Mouse (Mus musculus): ENCODE results near the gene Map3k15. TPM values are rescaled to one million over a fixed set of nuclear protein-coding genes. Genes with fewer than 3 reads are reported as not detected.

The Map3k15 gene
- 0.28 and 0.31 TPM in 2 replicates for polyA plus RNA-seq (2014; fragmentation: Nextera tagmentation; extraction: Ambion mirVana)

DNA sequence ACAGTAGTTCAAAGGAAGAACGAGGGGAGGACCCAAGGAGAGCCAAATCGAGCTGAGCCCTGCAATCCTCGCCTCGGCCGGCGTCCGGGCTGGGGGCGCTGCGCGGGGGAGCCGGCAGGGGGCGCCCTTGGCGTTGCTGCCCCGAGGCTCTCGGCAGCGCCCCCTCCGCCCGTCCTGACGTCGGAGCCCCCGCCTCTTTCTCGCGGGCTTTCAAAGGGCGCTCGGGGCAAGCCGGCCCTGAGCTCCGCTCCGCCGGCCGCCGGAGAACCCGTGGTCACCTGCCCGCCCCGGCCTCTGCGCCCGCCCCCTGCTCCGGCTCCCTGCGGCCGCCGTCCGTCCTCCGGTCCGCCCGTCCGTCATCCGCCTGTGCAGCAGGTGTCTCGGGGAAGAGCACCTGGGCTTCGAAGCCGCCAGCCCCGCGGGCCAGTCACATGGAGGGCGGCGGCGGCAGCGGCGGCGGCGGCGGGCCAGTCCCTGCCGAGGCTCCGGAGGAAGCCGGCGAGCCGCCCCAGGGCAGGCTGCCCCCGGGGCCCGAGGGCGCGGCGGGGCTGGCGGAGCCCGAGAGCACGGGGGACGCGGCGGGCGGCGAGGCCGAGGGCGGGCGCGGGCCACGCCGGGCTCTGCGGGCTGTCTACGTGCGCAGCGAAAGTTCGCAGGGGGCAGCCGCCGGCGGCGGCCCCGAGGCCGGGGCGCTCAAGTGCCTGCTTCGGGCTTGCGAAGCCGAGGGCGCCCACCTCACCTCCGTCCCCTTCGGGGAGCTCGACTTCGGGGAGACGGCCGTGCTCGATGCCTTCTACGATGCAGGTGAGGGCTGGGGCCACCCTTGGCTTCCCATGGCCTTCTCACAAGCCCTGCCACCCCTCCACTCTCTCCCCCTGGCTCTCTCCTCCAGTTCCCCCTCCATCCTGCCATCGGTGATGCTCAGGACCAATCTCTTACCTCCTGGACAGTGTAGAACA lies at the start of gene Map3k15:
Gene Map3k15, plus strand, starts transcription at position 432 of the 959 bp plus-strand sequence.
- ATAC-seq (ENCODE audit: low FRiP score, low TSS enrichment) (peak; percentile 58), DNase-seq (peak; percentile 48)
- Histone ChIP-seq H3K9ac (replicated peaks; ENCODE audit: low read length) (peak within 1 kb of the TSS; percentile 29; the same call in 1 of the 2 replicates), H3K9me3 (ENCODE audit: control insufficient read depth, low read length) (no peaks in the 10 kb centered on the region), H3K27me3 (ENCODE audit: control insufficient read depth, insufficient read depth, low read length) (0 out of 2 replicates have a peak, but pooled peaks cover 7% of the 10 kb centered on the region), H3K4me1 (ENCODE audit: control insufficient read depth, insufficient read depth, low read length) (no peaks in the 10 kb centered on the region), H3K27ac (replicated peaks; ENCODE audit: low read depth, low read length) (no peak within 1 kb of the TSS), H3K4me2 (ENCODE audit: low read length) (peak within 1 kb of the TSS; percentile 69), H3K36me3 (ENCODE audit: control insufficient read depth, insufficient read depth, low read length) (no peaks in the 10 kb centered on the region), H3K4me3 (replicated peaks; ENCODE audit: low read depth, low read length) (peak within 1 kb of the TSS; percentile 39)
- 26% methylated on average over 66 of the region's 108 CpGs for WGBS

DNA sequence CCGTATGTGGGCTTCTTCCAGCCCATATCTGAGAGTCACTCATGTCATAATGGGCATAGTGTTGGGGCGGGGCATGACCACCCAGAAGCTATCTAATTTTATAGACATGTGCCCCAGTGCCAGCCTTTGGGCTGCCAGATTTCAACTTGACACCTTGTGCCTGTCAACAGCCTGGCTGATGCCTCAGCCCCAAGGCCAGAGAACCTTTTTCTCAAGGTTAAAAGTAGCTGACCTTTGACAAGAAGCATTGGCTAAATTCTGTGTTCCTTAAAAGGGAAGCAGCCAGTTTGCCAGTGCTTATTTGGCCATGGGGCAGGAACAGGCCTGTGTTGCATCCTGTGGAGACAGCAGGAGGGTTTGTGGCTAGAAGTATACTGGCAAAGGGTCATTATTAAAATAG lies 45.7 kb upstream of the Map3k15 start:
- no peak for ATAC-seq (ENCODE audit: low FRiP score, low TSS enrichment)
- Histone ChIP-seq H3K4me1 (ENCODE audit: control insufficient read depth, insufficient read depth, low read length) (no peaks in the 10 kb centered on the region), H3K36me3 (ENCODE audit: control insufficient read depth, insufficient read depth, low read length) (no peaks in the 10 kb centered on the region), H3K27me3 (ENCODE audit: control insufficient read depth, insufficient read depth, low read length) (no peaks in the 10 kb centered on the region), H3K27ac (replicated peaks; ENCODE audit: low read depth, low read length) (no peak overlapping the region), H3K4me3 (replicated peaks; ENCODE audit: low read depth, low read length) (no peak overlapping the region), H3K4me2 (ENCODE audit: low read length) (no peak overlapping the region), H3K9me3 (ENCODE audit: control insufficient read depth, low read length) (no peaks in the 10 kb centered on the region), H3K9ac (replicated peaks; ENCODE audit: low read length) (no peak overlapping the region)
- 95% methylated on average over 2 of the region's 2 CpGs for WGBS
- no peak for DNase-seq

DNA sequence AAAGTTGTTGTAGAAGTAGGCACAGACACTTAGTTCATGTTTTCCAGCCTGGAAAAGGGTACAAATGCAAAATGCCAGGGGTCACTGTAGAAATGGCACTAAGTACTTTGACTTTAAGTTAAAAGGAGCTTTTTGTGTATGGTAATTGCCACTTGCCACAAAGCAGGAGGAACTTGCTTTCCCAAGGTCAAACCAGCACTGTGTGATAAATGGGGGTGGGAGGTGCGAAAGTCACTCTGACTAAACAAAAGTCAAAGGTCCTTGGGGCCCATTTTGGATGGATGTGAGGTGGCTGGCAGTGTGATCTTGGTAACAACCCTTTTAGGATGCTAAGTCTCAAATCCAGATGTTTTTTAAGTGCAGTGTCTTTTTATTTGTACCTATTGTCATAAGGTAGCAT lies 44.6 kb upstream of the Map3k15 start:
- no peak for ATAC-seq (ENCODE audit: low FRiP score, low TSS enrichment)
- WGBS, result 83% methylated on average over 1 of the region's 1 CpGs
- H3K27ac ChIP-seq (replicated peaks; ENCODE audit: low read depth, low read length), result no peak overlapping the region

GRCm38 (mm10) chrX:159953546-159954429 lies 34.4 kb upstream of the Map3k15 start:
- Histone ChIP-seq H3K4me1 (ENCODE audit: control insufficient read depth, insufficient read depth, low read length) (no peaks in the 10 kb centered on the region), H3K9ac (replicated peaks; ENCODE audit: low read length) (no peak overlapping the region), H3K9me3 (ENCODE audit: control insufficient read depth, low read length) (no peaks in the 10 kb centered on the region), H3K27ac (replicated peaks; ENCODE audit: low read depth, low read length) (no peak overlapping the region), H3K4me3 (replicated peaks; ENCODE audit: low read depth, low read length) (no peak overlapping the region), H3K36me3 (ENCODE audit: control insufficient read depth, insufficient read depth, low read length) (no peaks in the 10 kb centered on the region), H3K27me3 (ENCODE audit: control insufficient read depth, insufficient read depth, low read length) (no peaks in the 10 kb centered on the region), H3K4me2 (ENCODE audit: low read length) (no peak overlapping the region)
- WGBS, result 86% methylated on average over 7 of the region's 7 CpGs
- DNase-seq (no peak), ATAC-seq (ENCODE audit: low FRiP score, low TSS enrichment) (no peak)

More for the DNA sequence above, 44.6 kb upstream of the Map3k15 start:
- Histone ChIP-seq H3K27me3 (ENCODE audit: control insufficient read depth, insufficient read depth, low read length) (no peaks in the 10 kb centered on the region), H3K4me1 (ENCODE audit: control insufficient read depth, insufficient read depth, low read length) (no peaks in the 10 kb centered on the region), H3K36me3 (ENCODE audit: control insufficient read depth, insufficient read depth, low read length) (no peaks in the 10 kb centered on the region), H3K9me3 (ENCODE audit: control insufficient read depth, low read length) (no peaks in the 10 kb centered on the region), H3K9ac (replicated peaks; ENCODE audit: low read length) (no peak overlapping the region), H3K4me3 (replicated peaks; ENCODE audit: low read depth, low read length) (no peak overlapping the region), H3K4me2 (ENCODE audit: low read length) (no peak overlapping the region)
- DNase-seq, result no peak

DNA sequence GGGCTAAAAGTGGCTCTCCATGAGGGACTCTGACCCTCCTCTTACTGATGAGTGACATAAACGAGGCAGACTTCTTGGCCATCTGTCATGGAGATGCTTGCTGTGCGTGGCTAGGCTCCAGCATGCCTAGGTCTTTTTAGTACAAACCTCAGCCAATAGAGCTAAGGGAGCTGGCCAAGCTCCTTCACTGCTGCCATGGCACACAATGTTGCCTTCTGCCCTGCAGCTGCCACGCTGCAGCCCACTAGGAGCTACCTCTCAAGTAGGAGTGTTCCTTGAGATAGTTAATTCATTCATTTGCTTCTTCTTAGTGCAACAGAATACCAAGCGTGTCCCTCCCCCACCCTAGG lies 33.8 kb upstream of the Map3k15 start:
- H3K36me3 ChIP-seq (ENCODE audit: control insufficient read depth, insufficient read depth, low read length), result no peaks in the 10 kb centered on the region
- no peaks in the 10 kb centered on the region for H3K4me1 ChIP-seq (ENCODE audit: control insufficient read depth, insufficient read depth, low read length)
- no peaks in the 10 kb centered on the region for H3K27me3 ChIP-seq (ENCODE audit: control insufficient read depth, insufficient read depth, low read length)
- H3K4me3 ChIP-seq (replicated peaks; ENCODE audit: low read depth, low read length), result no peak overlapping the region
- H3K27ac ChIP-seq (replicated peaks; ENCODE audit: low read depth, low read length), result no peak overlapping the region
- 85% methylated on average over 4 of the region's 4 CpGs for WGBS
- DNase-seq (no peak), ATAC-seq (ENCODE audit: low FRiP score, low TSS enrichment) (no peak)
- no peak overlapping the region for H3K9ac ChIP-seq (replicated peaks; ENCODE audit: low read length)
- no peak overlapping the region for H3K4me2 ChIP-seq (ENCODE audit: low read length)
- H3K9me3 ChIP-seq (ENCODE audit: control insufficient read depth, low read length), result no peaks in the 10 kb centered on the region

DNA sequence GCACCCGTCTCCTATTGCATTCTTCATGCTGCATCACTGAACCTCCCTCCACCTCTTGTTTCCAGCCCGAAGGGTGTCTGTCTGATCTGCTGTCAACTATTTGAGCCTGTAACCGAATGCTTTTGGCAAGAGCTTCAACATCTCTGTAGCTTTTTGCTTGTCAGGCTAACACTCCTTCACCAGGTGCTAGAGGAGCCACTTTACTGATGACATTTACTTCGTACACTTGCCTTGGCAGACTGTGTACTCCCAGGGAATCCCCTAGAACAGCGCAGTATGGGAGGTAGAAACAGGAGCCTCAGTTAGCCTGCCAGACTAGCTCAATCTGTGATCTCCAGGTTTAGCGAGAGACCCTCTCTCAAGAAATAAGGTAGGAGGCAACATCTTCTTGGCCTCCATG lies 32.8 kb upstream of the Map3k15 start:
- WGBS, result 93% methylated on average over 6 of the region's 6 CpGs
- Histone ChIP-seq H3K27me3 (ENCODE audit: control insufficient read depth, insufficient read depth, low read length) (no peaks in the 10 kb centered on the region), H3K4me3 (replicated peaks; ENCODE audit: low read depth, low read length) (no peak overlapping the region), H3K4me1 (ENCODE audit: control insufficient read depth, insufficient read depth, low read length) (no peaks in the 10 kb centered on the region), H3K9ac (replicated peaks; ENCODE audit: low read length) (no peak overlapping the region), H3K36me3 (ENCODE audit: control insufficient read depth, insufficient read depth, low read length) (no peaks in the 10 kb centered on the region), H3K4me2 (ENCODE audit: low read length) (no peak overlapping the region), H3K27ac (replicated peaks; ENCODE audit: low read depth, low read length) (no peak overlapping the region), H3K9me3 (ENCODE audit: control insufficient read depth, low read length) (no peaks in the 10 kb centered on the region)
- DNase-seq, result no peak
- no peak for ATAC-seq (ENCODE audit: low FRiP score, low TSS enrichment)

DNA sequence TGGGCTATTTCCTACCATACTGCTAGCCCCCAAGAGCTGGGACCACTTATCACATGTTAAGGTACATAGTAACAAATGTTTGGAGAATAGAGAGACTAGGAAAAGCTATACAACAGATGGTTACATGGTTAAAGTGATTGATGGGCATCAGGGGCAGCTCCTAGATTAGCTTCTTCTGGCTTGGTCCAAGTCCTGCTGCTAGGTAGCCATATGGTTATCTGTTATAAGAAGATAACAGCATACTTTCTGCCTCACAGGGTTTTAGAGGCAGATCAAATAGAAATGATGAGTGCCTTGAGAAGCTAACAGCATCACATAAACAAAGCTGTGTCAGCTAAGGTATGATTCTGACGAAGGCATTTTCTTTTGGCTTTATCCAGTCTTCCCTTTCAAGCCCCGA lies 26.8 kb upstream of the Map3k15 start:
- no peak overlapping the region for H3K4me3 ChIP-seq (replicated peaks; ENCODE audit: low read depth, low read length)
- 85% methylated on average over 2 of the region's 2 CpGs for WGBS
- H3K4me1 ChIP-seq (ENCODE audit: control insufficient read depth, insufficient read depth, low read length), result no peaks in the 10 kb centered on the region
- H3K27me3 ChIP-seq (ENCODE audit: control insufficient read depth, insufficient read depth, low read length), result no peaks in the 10 kb centered on the region
- no peak overlapping the region for H3K27ac ChIP-seq (replicated peaks; ENCODE audit: low read depth, low read length)
- ATAC-seq (ENCODE audit: low FRiP score, low TSS enrichment), result no peak
- H3K9me3 ChIP-seq (ENCODE audit: control insufficient read depth, low read length), result no peaks in the 10 kb centered on the region
- no peak overlapping the region for H3K9ac ChIP-seq (replicated peaks; ENCODE audit: low read length)
- no peak overlapping the region for H3K4me2 ChIP-seq (ENCODE audit: low read length)
- no peaks in the 10 kb centered on the region for H3K36me3 ChIP-seq (ENCODE audit: control insufficient read depth, insufficient read depth, low read length)
- DNase-seq, result no peak

DNA sequence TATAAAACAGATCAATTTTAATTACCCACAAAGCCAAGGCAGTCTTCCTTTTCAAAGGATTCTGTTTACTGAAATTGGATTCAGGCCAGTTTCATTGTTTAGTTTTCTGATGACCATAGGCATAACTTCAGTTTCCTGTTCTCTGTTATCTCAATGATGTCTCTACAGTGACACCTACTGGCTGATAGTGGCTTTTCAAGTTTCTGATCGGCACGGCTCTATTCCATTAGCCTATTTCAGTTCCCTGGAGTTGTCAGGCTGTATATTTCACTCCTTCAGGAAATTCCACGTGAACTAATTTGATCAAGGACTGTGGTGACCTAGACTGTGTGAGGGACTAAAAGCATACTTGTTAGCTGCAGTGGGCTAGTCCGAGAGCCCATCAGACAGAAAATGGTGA lies 25.0 kb upstream of the Map3k15 start:
- no peaks in the 10 kb centered on the region for H3K4me1 ChIP-seq (ENCODE audit: control insufficient read depth, insufficient read depth, low read length)
- DNase-seq (peak; percentile 89), ATAC-seq (ENCODE audit: low FRiP score, low TSS enrichment) (peak; percentile 55; the same call in 1 of the 2 replicates)
- no peak overlapping the region for H3K9ac ChIP-seq (replicated peaks; ENCODE audit: low read length)
- H3K4me3 ChIP-seq (replicated peaks; ENCODE audit: low read depth, low read length), result no peak overlapping the region
- H3K4me2 ChIP-seq (ENCODE audit: low read length), result no peak overlapping the region
- WGBS, result 33% methylated on average over 4 of the region's 4 CpGs
- H3K36me3 ChIP-seq (ENCODE audit: control insufficient read depth, insufficient read depth, low read length), result 0 out of 2 replicates have a peak, but pooled peaks cover 2% of the 10 kb centered on the region
- H3K27ac ChIP-seq (replicated peaks; ENCODE audit: low read depth, low read length), result no peak overlapping the region
- no peaks in the 10 kb centered on the region for H3K9me3 ChIP-seq (ENCODE audit: control insufficient read depth, low read length)
- no peaks in the 10 kb centered on the region for H3K27me3 ChIP-seq (ENCODE audit: control insufficient read depth, insufficient read depth, low read length)

Data from midbrain, embryonic 14.5 days (tissue).